Mouse (Mus musculus) lung, adult 2 months (tissue): ENCODE measurements around the gene Apoa5. TPM values are rescaled to one million over a fixed set of nuclear protein-coding genes. Genes with fewer than 3 reads are reported as not detected.
A peak's percentile ranks its signal among the peaks of the same experiment; 100 is the strongest.

Experiments used
- DNase-seq: peaks from one replicate; pipeline ENCODE4 v3.0.0; 2022
- H3K4me1 ChIP-seq: fragments of 200-500 bp; 2 replicates; pipeline ENCODE4 v1.6.1; 2011; ENCODE audit warnings: low read length; ENCODE audit not compliant: control insufficient read depth, insufficient read depth
- H3K4me3 ChIP-seq: fragments of 200-500 bp; replicated peaks from 2 replicates; pipeline ENCODE3; 2011; ENCODE audit warnings: low read depth, mild to moderate bottlenecking, control low read depth, low read length; ENCODE audit errors: extremely low read depth
- CTCF ChIP-seq: fragments of 200-500 bp; IDR thresholded peaks from 2 replicates; pipeline ENCODE4 v1.5.1; 2011; ENCODE audit warnings: mild to moderate bottlenecking, low read length, control low read depth; ENCODE audit not compliant: insufficient read depth
- POLR2A ChIP-seq: fragments of 200-500 bp; IDR thresholded peaks from 2 replicates; pipeline ENCODE4 v1.6.1; 2011; ENCODE audit warnings: low read depth, mild to moderate bottlenecking, control low read depth, low read length, borderline replicate concordance; ENCODE audit errors: extremely low read depth
- WGBS: fragments of 180-500 bp; shearing (Covaris S2); methylation state at CpG from one replicate; pipeline ENCODE4 v1.1.7; 2018; 5-methylcytosine and 5-hydroxymethylcytosine counted together
- polyA plus RNA-seq: library from polyadenylated mRNA; depleted of rRNA; stranded (reverse); fragments of >200 nt; gene quantifications from 2 replicates; pipeline ENCODE4 v1.2.3, GENCODE M21; 2012

The Apoa5 gene
- polyA plus RNA-seq, 1 experiment = 0.67 TPM

- DNase-seq = no peak
- 0 out of 2 replicates have a peak, but pooled peaks cover 2% of the 10 kb centered on the region for H3K4me1 ChIP-seq
- WGBS = 85% methylated on average over 6 of the region's 6 CpGs
- no peak overlapping the region for H3K4me3 ChIP-seq
- TF ChIP-seq POLR2A (no peak), CTCF (no peak)
Observed at GRCm38 (mm10) chr9:46259111-46259510, 9.3 kb upstream of the Apoa5 start.

GRCm38 (mm10) chr9:46261131-46261530 lies 7.3 kb upstream of the Apoa5 start:
- Histone ChIP-seq H3K4me3 (no peak overlapping the region), H3K4me1 (0 out of 2 replicates have a peak, but pooled peaks cover 2% of the 10 kb centered on the region)
- no peak for TF ChIP-seq POLR2A
- no peak for TF ChIP-seq CTCF
- 74% methylated on average over 7 of the region's 7 CpGs for WGBS
- no peak for DNase-seq

- H3K4me1 ChIP-seq = peaks cover 6% of the 10 kb centered on the region
- TF ChIP-seq CTCF (no peak), POLR2A (no peak)
- no peak overlapping the region for H3K4me3 ChIP-seq
- 77% methylated on average over 5 of the region's 5 CpGs for WGBS
- no peak for DNase-seq
Observed at GRCm38 (mm10) chr9:46269125-46269524, 692 bp downstream of the Apoa5 start.

GRCm38 (mm10) chr9:46270782-46271181 lies 2.3 kb downstream of the Apoa5 start:
- TF ChIP-seq POLR2A = no peak
- no peak for TF ChIP-seq CTCF

GRCm38 (mm10) chr9:46272070-46272469 lies 3.6 kb downstream of the Apoa5 start:
- DNase-seq = no peak
- Histone ChIP-seq H3K4me1 (peaks cover 6% of the 10 kb centered on the region), H3K4me3 (no peak overlapping the region)
- WGBS = 63% methylated on average over 9 of the region's 9 CpGs
- TF ChIP-seq CTCF (no peak), POLR2A (no peak)

More at GRCm38 (mm10) chr9:46270782-46271181, 2.3 kb downstream of the Apoa5 start:
- peaks cover 6% of the 10 kb centered on the region for H3K4me1 ChIP-seq
- DNase-seq = no peak
- 92% methylated on average over 4 of the region's 4 CpGs for WGBS
- H3K4me3 ChIP-seq = no peak overlapping the region

GRCm38 (mm10) chr9:46272677-46273454 lies 4.4 kb downstream of the Apoa5 start, which contains the start of gene Zpr1:
TSS of gene Zpr1 (plus strand) at chr9:46273064.
- TF ChIP-seq CTCF (no peak), POLR2A (peak; percentile 49; the same call in 1 of the 2 replicates)
- peak; percentile 84 for DNase-seq
- 4% methylated on average over 45 of the region's 45 CpGs for WGBS
- peak within 1 kb of the TSS; percentile 94 for H3K4me3 ChIP-seq
- peaks cover 6% of the 10 kb centered on the region for H3K4me1 ChIP-seq

GRCm38 (mm10) chr9:46274494-46274893 lies 6.1 kb downstream of the Apoa5 start:
- DNase-seq = no peak
- H3K4me1 ChIP-seq = peaks cover 6% of the 10 kb centered on the region
- no peak overlapping the region for H3K4me3 ChIP-seq
- no peak for TF ChIP-seq CTCF
- TF ChIP-seq POLR2A = no peak
- 76% methylated on average over 9 of the region's 9 CpGs for WGBS

- under 1% methylated on average over 55 of the region's 55 CpGs for WGBS
- TF ChIP-seq CTCF = no peak
- TF ChIP-seq POLR2A = peak; percentile 83
- Histone ChIP-seq H3K4me1 (peaks cover 3% of the 10 kb centered on the region; the same call in 1 of the 2 replicates), H3K4me3 (peak within 1 kb of the TSS; percentile 75)
- peak; percentile 97 for DNase-seq
Observed at GRCm38 (mm10) chr9:46282631-46283436, 14.4 kb downstream of the Apoa5 start, which contains the start of gene Bud13. TSS of gene Bud13 (plus strand) at chr9:46283008.

- TF ChIP-seq CTCF (no peak), POLR2A (no peak)
- DNase-seq = no peak
- 78% methylated on average over 4 of the region's 4 CpGs for WGBS
- Histone ChIP-seq H3K4me1 (no peaks in the 10 kb centered on the region), H3K4me3 (no peak overlapping the region)
Observed at GRCm38 (mm10) chr9:46298381-46298780, 29.9 kb downstream of the Apoa5 start.

- Histone ChIP-seq H3K4me3 (no peak overlapping the region), H3K4me1 (no peaks in the 10 kb centered on the region)
- TF ChIP-seq CTCF (peak; percentile 95), POLR2A (no peak)
- 12% methylated on average over 2 of the region's 2 CpGs for WGBS
- DNase-seq = peak; percentile 20
Observed at GRCm38 (mm10) chr9:46302142-46302541, 33.7 kb downstream of the Apoa5 start.
